ENCODE assay signal across 9 mouse cellular contexts in the genomic region with DNA sequence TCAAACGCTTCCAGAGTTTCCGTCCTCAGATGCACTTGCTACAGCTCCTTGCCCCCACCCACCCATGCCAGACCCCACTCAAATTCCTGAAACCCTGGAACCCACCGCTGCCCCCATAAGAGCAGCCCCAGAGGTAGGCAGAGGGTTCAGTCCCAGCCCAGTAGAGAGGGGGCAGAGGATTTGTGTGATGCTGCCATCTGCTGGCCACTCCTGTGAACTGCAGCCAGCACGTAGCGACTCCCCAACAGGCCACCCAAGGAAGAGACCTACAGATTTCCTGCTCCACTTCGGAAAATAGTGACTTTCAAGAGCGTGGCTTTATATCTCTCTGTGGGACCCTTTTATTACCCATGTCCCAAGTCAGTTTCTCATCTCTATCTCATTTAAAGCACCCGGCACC. TPM values are rescaled to one million over a fixed set of nuclear protein-coding genes. Genes with fewer than 3 reads are reported as not detected.
DNase-seq lines count a peak whose midpoint lies in the region; ATAC-seq lines count a peak whose summit lies in the region.
"Had no signal": no experiment of that assay in that cellular context is flagged by ENCODE, and none has a peak within 500 bp of the region (broad histone marks: within the 10 kb centered on the region; RNA-seq: fewer than 3 reads in every experiment).

No protein-coding gene starts in this region.

- H3K4me2 ChIP-seq in kidney, embryonic 16.5 days (replicated peaks; ENCODE audit: low read depth, low read length) = no peak overlapping the region
- H3K4me2 ChIP-seq in forebrain, embryonic 15.5 days (replicated peaks) = no peak overlapping the region
- H3K4me2 ChIP-seq in midbrain, embryonic 16.5 days (ENCODE audit: low read length) = no peak overlapping the region
- H3K4me2 ChIP-seq: neural tube, embryonic 12.5 days had no signal

- H3K4me3 ChIP-seq in kidney, embryonic 16.5 days (ENCODE audit: low read length) = no peak overlapping the region
- no peak overlapping the region for H3K4me3 ChIP-seq in forebrain, embryonic 15.5 days
- no peak overlapping the region for H3K4me3 ChIP-seq in midbrain, embryonic 16.5 days (ENCODE audit: low read depth, low read length)
- H3K4me3 ChIP-seq: neural tube, embryonic 12.5 days had no signal

- no peak; the same call in 1 of the 2 replicates for ATAC-seq in kidney, embryonic 16.5 days (ENCODE audit: low FRiP score, low TSS enrichment)
- ATAC-seq in forebrain, embryonic 15.5 days (replicated peaks) = peak; percentile 27; the same call in 1 of the 2 replicates
- ATAC-seq in midbrain, embryonic 16.5 days = 0 out of 2 replicates have a peak, but pooled peaks have one; percentile 14

- WGBS in kidney, embryonic 16.5 days = 26% methylated on average over 8 of the region's 8 CpGs
- 25% methylated on average over 8 of the region's 8 CpGs for WGBS in forebrain, embryonic 15.5 days
- WGBS in midbrain, embryonic 16.5 days = 21% methylated on average over 8 of the region's 8 CpGs

- H3K27ac ChIP-seq in kidney, embryonic 16.5 days (ENCODE audit: low read length) = no peak overlapping the region
- no peak overlapping the region for H3K27ac ChIP-seq in forebrain, embryonic 15.5 days (replicated peaks)
- no peak overlapping the region for H3K27ac ChIP-seq in midbrain, embryonic 16.5 days (ENCODE audit: low read length)
- H3K27ac ChIP-seq: neural tube, embryonic 12.5 days had no signal

- peak; percentile 48 for DNase-seq in kidney, adult 18-20 months
- DNase-seq in ES-CJ7 (ENCODE audit: low read depth, low spot score) = peak; percentile 78
- DNase-seq in adrenal gland, postnatal 36 days = peak; percentile 35 to 53
- peak; percentile 60 to 74 for DNase-seq in layer of hippocampus, postnatal 36 days
- peak; percentile 61 for DNase-seq in thymus, postnatal 25 days

- no peaks in the 10 kb centered on the region for H3K9me3 ChIP-seq in kidney, embryonic 16.5 days (ENCODE audit: low read length)
- H3K9me3 ChIP-seq in forebrain, embryonic 15.5 days = no peaks in the 10 kb centered on the region
- no peaks in the 10 kb centered on the region for H3K9me3 ChIP-seq in midbrain, embryonic 16.5 days (replicated peaks; ENCODE audit: control insufficient read depth, low read length, poor library complexity, severe bottlenecking)
- H3K9me3 ChIP-seq: neural tube, embryonic 12.5 days had no signal

- H3K36me3 ChIP-seq in kidney, embryonic 16.5 days (ENCODE audit: insufficient read depth, low read length) = no peaks in the 10 kb centered on the region
- no peaks in the 10 kb centered on the region for H3K36me3 ChIP-seq in forebrain, embryonic 15.5 days
- no peaks in the 10 kb centered on the region for H3K36me3 ChIP-seq in midbrain, embryonic 16.5 days (ENCODE audit: control insufficient read depth, insufficient read depth, low read length)
- H3K36me3 ChIP-seq: neural tube, embryonic 12.5 days had no signal

- no peaks in the 10 kb centered on the region for H3K27me3 ChIP-seq in kidney, embryonic 16.5 days (ENCODE audit: insufficient read depth, low read length)
- H3K27me3 ChIP-seq in forebrain, embryonic 15.5 days = no peaks in the 10 kb centered on the region
- H3K27me3 ChIP-seq in midbrain, embryonic 16.5 days (ENCODE audit: control insufficient read depth, insufficient read depth, low read depth, low read length) = no peaks in the 10 kb centered on the region
- H3K27me3 ChIP-seq: neural tube, embryonic 12.5 days had no signal

- H3K4me1 ChIP-seq in kidney, embryonic 16.5 days (ENCODE audit: insufficient read depth, low read length) = peaks cover 8% of the 10 kb centered on the region; the same call in 1 of the 2 replicates
- H3K4me1 ChIP-seq in forebrain, embryonic 15.5 days = peaks cover 28% of the 10 kb centered on the region
- peaks cover 23% of the 10 kb centered on the region for H3K4me1 ChIP-seq in midbrain, embryonic 16.5 days (ENCODE audit: control insufficient read depth, insufficient read depth, low read length)

- no peak overlapping the region for H3K9ac ChIP-seq in kidney, embryonic 16.5 days (replicated peaks; ENCODE audit: low read length)
- no peak overlapping the region for H3K9ac ChIP-seq in forebrain, embryonic 15.5 days (replicated peaks)
- H3K9ac ChIP-seq in midbrain, embryonic 16.5 days (ENCODE audit: low read depth, low read length) = no peak overlapping the region
- H3K9ac ChIP-seq: neural tube, embryonic 12.5 days had no signal

RNA-seq across cellular contexts. Expression of gene Cryba4, which starts 42.2 kb away (rescaled TPM):
- 0.58 and 0.81 TPM in 2 replicates for polyA plus RNA-seq in kidney, embryonic 16.5 days (2015; fragmentation: Nextera tagmentation; extraction: Ambion mirVana)
- 10 to 100 TPM; 55.5 to 60.8 TPM for total RNA-seq in adrenal gland, postnatal 36 days (2021)
- 1.6 and 1.8 TPM in 2 replicates for polyA plus RNA-seq in forebrain, embryonic 15.5 days (2015; fragmentation: Nextera tagmentation; extraction: Ambion mirVana)
- under 1 TPM in 1 of 2 experiments, not detected in 1; 0.97 TPM for total RNA-seq in layer of hippocampus, postnatal 36 days (2021)
- 1.0 and 1.6 TPM in 2 replicates for polyA plus RNA-seq in midbrain, embryonic 16.5 days (2015; fragmentation: Nextera tagmentation; extraction: Ambion mirVana)

RNA-seq across cellular contexts. Expression of gene Crybb1, which starts 45.5 kb away (rescaled TPM):
- 2.7 and 4.0 TPM in 2 replicates for polyA plus RNA-seq in kidney, embryonic 16.5 days (2015; fragmentation: Nextera tagmentation; extraction: Ambion mirVana)
- total RNA-seq in adrenal gland, postnatal 36 days (2021) = 1 to 10 TPM; 3.4 to 3.9 TPM
- polyA plus RNA-seq in forebrain, embryonic 15.5 days (2015; fragmentation: Nextera tagmentation; extraction: Ambion mirVana) = 5.4 and 5.5 TPM in 2 replicates
- 1 to 10 TPM; 4.9 to 6.6 TPM for total RNA-seq in layer of hippocampus, postnatal 36 days (2021)
- polyA plus RNA-seq in midbrain, embryonic 16.5 days (2015; fragmentation: Nextera tagmentation; extraction: Ambion mirVana) = 5.1 and 5.8 TPM in 2 replicates
